Mouse (Mus musculus) CH12.LX (cell line): ENCODE measurements around the gene Serpinf1. TPM values are rescaled to one million over a fixed set of nuclear protein-coding genes. Genes with fewer than 3 reads are reported as not detected.

Source experiments
- DNase-seq: peaks from one replicate; pipeline ENCODE4 v3.0.0-alpha.2; 2013; ENCODE audit errors: extremely low read depth
- H3K27ac ChIP-seq: 2 replicates; pipeline ENCODE4 v1.5.1; 2012; ENCODE audit warnings: low read depth, mild to moderate bottlenecking, control low read depth, moderate library complexity; ENCODE audit not compliant: insufficient read depth
- H3K27me3 ChIP-seq: replicated peaks from 2 replicates; pipeline ENCODE3; 2012; ENCODE audit warnings: inconsistent platforms
- H3K36me3 ChIP-seq, 2 experiments: replicated peaks in 1 of 2; 2 replicates each; pipeline versions ENCODE3 to v1.6.1; 2012; ENCODE audit warnings: inconsistent platforms in 1 of 2, low read length in 1 of 2, mild to moderate bottlenecking in 1 of 2, mixed read lengths in 1 of 2, moderate library complexity in 1 of 2; ENCODE audit not compliant: control insufficient read depth in 1 of 2, insufficient read depth in 1 of 2
- H3K4me1 ChIP-seq, 2 experiments: 2 replicates each; pipeline ENCODE4 v1.6.1; 2012; ENCODE audit warnings: inconsistent platforms in 1 of 2, moderate library complexity in 1 of 2; ENCODE audit not compliant: insufficient read depth in 2 of 2, control insufficient read depth in 1 of 2
- H3K4me2 ChIP-seq: 2 replicates; pipeline ENCODE4 v1.6.1; 2012; ENCODE audit warnings: low read depth, mild to moderate bottlenecking, control low read depth; ENCODE audit not compliant: poor library complexity, insufficient read depth, severe bottlenecking
- H3K4me3 ChIP-seq, 3 experiments: fragments of 150-350 bp in 1 of 3; sonication (generic) in 1 of 3; replicated peaks in 1 of 3; 2 replicates each; pipeline versions ENCODE3 to v1.5.1; 2011 to 2012; ENCODE audit warnings: low read depth in 2 of 3, low read length in 2 of 3, mild to moderate bottlenecking in 2 of 3, moderate library complexity in 2 of 3, control low read depth in 1 of 3, improper control_type of control experiment in 1 of 3, inconsistent platforms in 1 of 3, mixed read lengths in 1 of 3; ENCODE audit not compliant: poor library complexity in 1 of 3
- H3K79me2 ChIP-seq: replicated peaks from 2 replicates; pipeline ENCODE4 v1.6.1; 2012; ENCODE audit warnings: mild to moderate bottlenecking, moderate library complexity; ENCODE audit not compliant: control insufficient read depth, poor library complexity, insufficient read depth, severe bottlenecking; ENCODE audit errors: extremely low read depth
- H3K9ac ChIP-seq: 2 replicates; pipeline ENCODE4 v1.6.1; 2012; ENCODE audit warnings: low read depth, mild to moderate bottlenecking, control low read depth, moderate library complexity; ENCODE audit not compliant: insufficient read depth
- H3K9me3 ChIP-seq: replicated peaks from 2 replicates; pipeline ENCODE3; 2012; ENCODE audit warnings: low read length, inconsistent platforms, mixed read lengths
- BHLHE40 ChIP-seq: IDR thresholded peaks from 2 replicates; pipeline ENCODE4 v1.6.1; 2011; ENCODE audit warnings: mild to moderate bottlenecking, low read depth, low read length, improper control_type of control experiment
- CHD1 ChIP-seq: IDR thresholded peaks from 2 replicates; pipeline ENCODE4 v1.6.1; 2012; ENCODE audit warnings: low read depth, low read length, improper control_type of control experiment, inconsistent platforms
- CHD2 ChIP-seq: IDR thresholded peaks from 2 replicates; pipeline ENCODE4 v1.6.1; 2011; ENCODE audit warnings: low read length, improper control_type of control experiment
- E2F4 ChIP-seq: IDR thresholded peaks from 2 replicates; pipeline ENCODE4 v1.6.1; 2011; ENCODE audit warnings: low read depth, low read length, improper control_type of control experiment; ENCODE audit not compliant: insufficient replicate concordance
- ELF1 ChIP-seq: IDR thresholded peaks from 2 replicates; pipeline ENCODE4 v1.6.1; 2014; ENCODE audit warnings: low read depth, mild to moderate bottlenecking, inconsistent platforms, low read length, improper control_type of control experiment
- EP300 ChIP-seq: IDR thresholded peaks from 2 replicates; pipeline ENCODE4 v1.6.1; 2011; ENCODE audit warnings: low read length, improper control_type of control experiment
- ETS1 ChIP-seq: conservative IDR thresholded peaks from 2 replicates; pipeline ENCODE4 v1.6.1; 2012; ENCODE audit warnings: low read depth, mild to moderate bottlenecking, inconsistent platforms, low read length, improper control_type of control experiment, moderate library complexity
- HCFC1 ChIP-seq: IDR thresholded peaks from 2 replicates; pipeline ENCODE4 v1.6.1; 2012; ENCODE audit warnings: low read depth, mild to moderate bottlenecking, inconsistent platforms, low read length, improper control_type of control experiment
- IRF4 ChIP-seq: IDR thresholded peaks from 2 replicates; pipeline ENCODE4 v1.6.1; 2014; ENCODE audit warnings: low read depth, mild to moderate bottlenecking, inconsistent platforms, low read length, improper control_type of control experiment
- JUND ChIP-seq: conservative IDR thresholded peaks from 2 replicates; pipeline ENCODE4 v1.6.1; 2011; ENCODE audit warnings: low read depth, low read length, improper control_type of control experiment
- MAFK ChIP-seq: IDR thresholded peaks from 2 replicates; pipeline ENCODE4 v1.6.1; 2011; ENCODE audit warnings: low read length, improper control_type of control experiment; ENCODE audit not compliant: insufficient replicate concordance
- MAX ChIP-seq: IDR thresholded peaks from 2 replicates; pipeline ENCODE4 v1.6.1; 2011; ENCODE audit warnings: low read length, improper control_type of control experiment
- MAZ ChIP-seq: IDR thresholded peaks from 2 replicates; pipeline ENCODE4 v1.6.1; 2012; ENCODE audit warnings: low read depth, mild to moderate bottlenecking, inconsistent platforms, low read length, improper control_type of control experiment, moderate library complexity
- MEF2A ChIP-seq: IDR thresholded peaks from 2 replicates; pipeline ENCODE4 v1.6.1; 2014; ENCODE audit warnings: low read depth, mild to moderate bottlenecking, inconsistent platforms, low read length, improper control_type of control experiment, borderline replicate concordance
- MXI1 ChIP-seq: IDR thresholded peaks from 2 replicates; pipeline ENCODE4 v1.6.1; 2011; ENCODE audit warnings: mild to moderate bottlenecking, low read depth, low read length, improper control_type of control experiment
- MYC ChIP-seq: IDR thresholded peaks from 2 replicates; pipeline ENCODE4 v1.6.1; 2011; ENCODE audit warnings: low read depth, mild to moderate bottlenecking, improper control_type of control experiment, low read length
- POLR2AphosphoS2 ChIP-seq: IDR thresholded peaks from 2 replicates; pipeline ENCODE4 v1.6.1; 2011; ENCODE audit warnings: low read depth, low read length, improper control_type of control experiment
- RCOR1 ChIP-seq: conservative IDR thresholded peaks from 2 replicates; pipeline ENCODE4 v1.6.1; 2012; ENCODE audit warnings: low read depth, mild to moderate bottlenecking, inconsistent platforms, low read length, improper control_type of control experiment
- SIN3A ChIP-seq: IDR thresholded peaks from 2 replicates; pipeline ENCODE4 v1.6.1; 2012; ENCODE audit warnings: low read length, improper control_type of control experiment, inconsistent platforms
- TCF12 ChIP-seq: IDR thresholded peaks from 2 replicates; pipeline ENCODE4 v1.6.1; 2014; ENCODE audit warnings: low read depth, mild to moderate bottlenecking, inconsistent platforms, low read length, improper control_type of control experiment
- ZC3H11A ChIP-seq: IDR thresholded peaks from 2 replicates; pipeline ENCODE4 v1.6.1; 2012; ENCODE audit warnings: low read depth, mild to moderate bottlenecking, inconsistent platforms, low read length, improper control_type of control experiment
- ZMIZ1 ChIP-seq: IDR thresholded peaks from 2 replicates; pipeline ENCODE4 v1.6.1; 2012; ENCODE audit warnings: low read depth, mild to moderate bottlenecking, inconsistent platforms, low read length, improper control_type of control experiment
- dilution Hi-C: fragments of 300-500 bp; cut with MboI; formaldehyde crosslinking; loops from 2 replicates; pipeline ENCODE4 v1.14.3; 2020; ENCODE audit warnings: low sequenced_read_pairs; ENCODE audit not compliant: extremely low pct_unique_long_range_greater_than_20kb, extremely low pct_ligation_motif_present
- in situ Hi-C: fragments of 300-500 bp; cut with MboI; formaldehyde crosslinking; loops from 3 replicates; pipeline ENCODE4 v1.14.3; 2019; ENCODE audit warnings: low sequenced_read_pairs, low pct_ligation_motif_present, low pct_unique_long_range_greater_than_20kb, mixed read lengths
- polyA plus RNA-seq: library from polyadenylated mRNA; unstranded; fragments of >175 nt; gene quantifications from 2 replicates; pipeline ENCODE4 v1.2.1, GENCODE M21; 2012; ENCODE audit warnings: low read depth; ENCODE audit not compliant: insufficient read length
- total RNA-seq, 2 experiments: library from RNA; depleted of rRNA; stranded (reverse); fragments of 300-350 nt in 1 of 2; fragments of >200 nt in 1 of 2; gene quantifications; 2 replicates each; pipeline ENCODE4 v1.2.3; 2012 to 2014

Gene Serpinf1
- total and polyA plus RNA-seq, 3 experiments = 26.0 to 131 (median 56.5) TPM

DNA sequence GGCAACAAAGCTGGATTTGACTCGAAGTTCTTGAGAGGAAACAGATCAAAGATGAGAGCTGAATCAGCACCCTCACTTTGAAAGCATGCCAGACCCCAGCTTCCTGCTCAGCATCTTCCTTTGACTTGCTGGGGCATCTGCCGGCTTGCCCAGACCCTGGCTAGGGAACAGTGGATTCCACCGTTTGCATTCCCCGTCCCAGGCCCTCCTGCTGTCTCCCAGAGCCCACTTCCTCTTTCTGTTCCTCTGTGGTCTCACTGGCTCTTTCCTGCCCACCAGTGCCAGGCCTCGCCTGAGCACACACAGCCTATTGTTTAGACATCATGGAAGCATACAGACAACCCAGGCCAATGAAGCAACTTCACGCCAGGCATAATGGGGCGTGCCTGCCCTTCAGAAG is 7.4 kb downstream of the Serpinf1 start:
- Histone ChIP-seq H3K27ac (peak overlapping the region; percentile 39; the same call in 1 of the 2 replicates), H3K36me3 (peaks cover 0 to 18% of the 10 kb centered on the region in 2 experiments), H3K9ac (peak overlapping the region; percentile 11), H3K27me3 (no peaks in the 10 kb centered on the region), H3K9me3 (no peaks in the 10 kb centered on the region), H3K4me2 (peak overlapping the region; percentile 10), H3K79me2 (no peaks in the 10 kb centered on the region), H3K4me3 (peak overlapping the region in 1 of 3 experiments; percentile 57), H3K4me1 (peaks cover 48 to 82% of the 10 kb centered on the region in 2 experiments)
- dilution Hi-C loops = no loop called here
- in situ Hi-C loops = no loop called here
- TF ChIP-seq BHLHE40 (peak; percentile 63), ELF1 (0 out of 2 replicates have a peak, but pooled peaks have one; percentile 35), RCOR1 (0 out of 2 replicates have a peak, but pooled peaks have one; percentile 7), E2F4 (no peak), CHD1 (no peak), EP300 (peak; percentile 80), MYC (no peak), MAX (0 out of 2 replicates have a peak, but pooled peaks have one; percentile 42), ZMIZ1 (peak; percentile 39; the same call in 1 of the 2 replicates), SIN3A (peak; percentile 35), CHD2 (no peak; the same call in 1 of the 2 replicates), MAZ (no peak), ZC3H11A (no peak), TCF12 (peak; percentile 55; the same call in 1 of the 2 replicates), MEF2A (no peak), ETS1 (peak; percentile 72), HCFC1 (peak; percentile 24; the same call in 1 of the 2 replicates), IRF4 (peak; percentile 89), MAFK (0 out of 2 replicates have a peak, but pooled peaks have one; percentile 25), MXI1 (peak; percentile 3; the same call in 1 of the 2 replicates), JUND (no peak), POLR2AphosphoS2 (no peak)
- DNase-seq = peak; percentile 79
